Mouse (Mus musculus) activated CD4-positive, CD25-positive, alpha-beta regulatory T cell (primary cell): ENCODE results near the gene Kirrel2. TPM values are rescaled to one million over a fixed set of nuclear protein-coding genes. Genes with fewer than 3 reads are reported as not detected.

Source experiments
- polyA plus RNA-seq, 2 experiments: library from polyadenylated mRNA; unstranded; fragments of 100-300 nt; shearing (Covaris generic); gene quantifications; one replicate each; pipeline ENCODE4 v1.2.1; 2017

Kirrel2 gene
- not detected for polyA plus RNA-seq

GRCm38 (mm10) chr7:30457629-30458330 is at the start of gene Kirrel2, which contains the start of gene Nphs1:
TSS of gene Kirrel2 (minus strand) at chr7:30457690.
TSS of gene Nphs1 (plus strand) at chr7:30458315.

GRCm38 (mm10) chr7:30493401-30493931 is 36.0 kb upstream of the Kirrel2 start, which contains the start of gene Prodh2:
TSS of gene Prodh2 (plus strand) at chr7:30493622.

GRCm38 (mm10) chr7:30444971-30445751 is 12.3 kb downstream of the Kirrel2 start, which contains the start of gene Aplp1:
TSS of gene Aplp1 (minus strand) at chr7:30445535.

GRCm38 (mm10) chr7:30421175-30421889 is 36.2 kb downstream of the Kirrel2 start, which contains the start of gene Nfkbid:
TSS of gene Nfkbid (plus strand) at chr7:30421732.

DNA sequence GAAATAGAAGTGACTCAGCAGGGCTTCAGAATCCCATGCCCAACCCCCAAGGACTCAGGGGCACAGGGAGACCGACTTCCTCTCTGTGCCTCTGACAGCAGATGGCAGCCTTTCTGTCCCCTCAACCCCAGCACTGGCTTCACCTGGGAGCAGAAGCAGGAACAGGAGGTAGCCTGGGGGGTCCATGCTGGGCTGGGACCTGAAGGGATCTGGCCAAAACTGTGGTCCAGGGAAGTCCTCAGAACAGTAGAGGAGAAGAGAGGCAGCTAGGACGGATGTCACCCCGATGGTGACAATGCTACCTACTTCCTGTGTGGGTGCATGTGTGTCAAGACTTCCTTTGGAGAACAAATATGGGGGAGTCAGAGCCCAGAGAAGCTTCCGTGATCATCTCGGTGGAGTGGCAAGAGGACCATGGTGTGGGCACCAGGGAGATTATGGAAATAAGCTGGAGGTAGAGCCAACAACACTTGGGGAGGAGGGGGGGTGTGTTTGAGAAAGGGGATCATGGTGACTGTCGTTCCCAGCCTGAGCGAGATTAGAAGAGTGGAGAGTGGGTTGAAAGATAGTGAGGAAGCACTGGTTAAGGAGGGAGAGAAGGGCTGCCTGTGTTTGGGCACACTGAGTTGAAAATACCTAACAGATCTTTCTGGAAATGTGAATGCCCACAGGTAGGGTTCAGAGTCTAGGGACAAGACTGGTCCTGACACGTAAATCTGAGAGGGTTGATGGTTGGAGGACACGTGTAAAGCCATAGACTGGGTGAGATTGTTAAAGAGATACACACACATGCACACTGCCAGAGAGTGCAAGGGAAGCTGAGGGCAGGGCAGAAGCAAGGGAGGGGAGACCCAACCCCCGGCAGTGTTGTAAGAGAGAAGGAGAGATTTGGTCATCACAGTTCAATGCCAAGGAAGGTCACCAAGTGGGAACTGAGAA is 37.7 kb downstream of the Kirrel2 start, which contains the start of gene Hcst:
Hcst (minus strand) TSS at position 294 of the 939 bp plus-strand sequence.

DNA sequence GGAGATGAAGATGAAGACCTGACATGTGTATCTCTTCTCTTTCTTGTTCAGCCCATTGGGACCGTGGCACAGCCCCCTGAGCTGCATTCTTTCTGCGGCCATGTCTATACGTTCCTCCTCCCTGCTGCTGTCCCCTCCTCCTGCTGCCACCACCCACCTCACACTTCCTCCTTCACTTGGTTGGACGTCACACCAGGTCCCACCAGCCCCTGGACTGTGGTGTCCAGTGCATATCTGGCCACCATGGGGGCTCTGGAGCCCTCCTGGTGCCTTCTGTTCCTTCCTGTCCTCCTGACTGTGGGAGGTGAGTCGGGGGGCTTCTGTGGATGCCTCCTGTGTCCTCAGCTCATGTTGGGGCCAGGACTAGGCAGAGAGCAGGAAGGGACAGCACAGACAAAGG is 43.9 kb downstream of the Kirrel2 start, which contains the start of gene Tyrobp:
Tyrobp (plus strand) TSS at position 165 of the 400 bp plus-strand sequence.

Other genes starting within 250 kb of the Kirrel2 start
- gene Polr2i, start 225.7 kb downstream of the Kirrel2 start, polyA plus RNA-seq, result 10 to 100 TPM; 47.8 to 64.2 TPM
- 100 to 1,000 TPM; 109 to 132 TPM for gene Tbcb, start 225.4 kb downstream of the Kirrel2 start, polyA plus RNA-seq
- not detected for gene Ovol3, start 222.0 kb downstream of the Kirrel2 start, polyA plus RNA-seq
- gene Thap8, start 177.6 kb downstream of the Kirrel2 start, polyA plus RNA-seq, result under 1 TPM; 0.12 to 0.41 TPM
- 1 to 10 TPM; 4.8 to 6.9 TPM for gene Wdr62, start 177.3 kb downstream of the Kirrel2 start, polyA plus RNA-seq
- gene Clip3, start 166.0 kb downstream of the Kirrel2 start, polyA plus RNA-seq, result 1 to 10 TPM; 1.6 to 3.1 TPM
- gene Alkbh6, start 149.0 kb downstream of the Kirrel2 start, polyA plus RNA-seq, result 100 to 1,000 TPM in 1 of 2 experiments, 10 to 100 TPM in 1; 92.7 to 159 TPM
- 10 to 100 TPM in 1 of 2 experiments, 1 to 10 TPM in 1; 3.8 to 22.5 TPM for gene Syne4, start 142.9 kb downstream of the Kirrel2 start, polyA plus RNA-seq
- gene E130208F15Rik, start 135.9 kb downstream of the Kirrel2 start, polyA plus RNA-seq, result not detected
- 10 to 100 TPM; 32.0 to 75.5 TPM for gene Sdhaf1, start 133.8 kb downstream of the Kirrel2 start, polyA plus RNA-seq
- gene Lrfn3, start 94.9 kb downstream of the Kirrel2 start, polyA plus RNA-seq, result not detected
- gene Tyrobp, start 43.9 kb downstream of the Kirrel2 start, polyA plus RNA-seq, result 10 to 100 TPM in 1 of 2 experiments, 1 to 10 TPM in 1; 7.1 to 32.2 TPM
- 100 to 1,000 TPM; 470 to 543 TPM for gene Hcst, start 37.8 kb downstream of the Kirrel2 start, polyA plus RNA-seq
- gene Nfkbid, start 36.0 kb downstream of the Kirrel2 start, polyA plus RNA-seq, result 10 to 100 TPM; 78.6 to 95.9 TPM
- 10 to 100 TPM; 10.8 to 23.2 TPM for gene Aplp1, start 12.2 kb downstream of the Kirrel2 start, polyA plus RNA-seq
- not detected for gene Nphs1, start 625 bp upstream of the Kirrel2 start, polyA plus RNA-seq
- gene Prodh2, start 35.9 kb upstream of the Kirrel2 start, polyA plus RNA-seq, result not detected
- gene Arhgap33, start 77.4 kb upstream of the Kirrel2 start, polyA plus RNA-seq, result 1 to 10 TPM; 1.5 to 2.5 TPM
- 1 to 10 TPM; 1.9 to 4.1 TPM for gene Hspb6, start 94.5 kb upstream of the Kirrel2 start, polyA plus RNA-seq
- gene Proser3, start 94.6 kb upstream of the Kirrel2 start, polyA plus RNA-seq, result 1 to 10 TPM; 5.7 to 6.2 TPM
- gene Lin37, start 102.1 kb upstream of the Kirrel2 start, polyA plus RNA-seq, result 100 to 1,000 TPM in 1 of 2 experiments, 10 to 100 TPM in 1; 92.9 to 107 TPM
- 10 to 100 TPM; 28.3 to 67.8 TPM for gene U2af1l4, start 105.6 kb upstream of the Kirrel2 start, polyA plus RNA-seq
- 10 to 100 TPM; 53.5 to 82.4 TPM for gene Gm49396, start 105.7 kb upstream of the Kirrel2 start, polyA plus RNA-seq
- 100 to 1,000 TPM; 231 to 234 TPM for gene Psenen, start 105.9 kb upstream of the Kirrel2 start, polyA plus RNA-seq
- 100 to 1,000 TPM in 1 of 2 experiments, 10 to 100 TPM in 1; 66.2 to 268 TPM for gene Igflr1, start 107.7 kb upstream of the Kirrel2 start, polyA plus RNA-seq
- 10 to 100 TPM; 14.9 to 15.1 TPM for gene Kmt2b, start 131.0 kb upstream of the Kirrel2 start, polyA plus RNA-seq
- 10 to 100 TPM; 12.9 to 34.9 TPM for gene Zbtb32, start 141.2 kb upstream of the Kirrel2 start, polyA plus RNA-seq
- gene Upk1a, start 155.2 kb upstream of the Kirrel2 start, polyA plus RNA-seq, result 1 to 10 TPM in 1 of 2 experiments, under 1 TPM in 1; 0.32 to 1.8 TPM
- gene Cox6b1, start 168.5 kb upstream of the Kirrel2 start, polyA plus RNA-seq, result 100 to 1,000 TPM; 713 to 756 TPM
- not detected for gene Etv2, start 178.2 kb upstream of the Kirrel2 start, polyA plus RNA-seq
- 100 to 1,000 TPM; 125 to 166 TPM for gene Rbm42, start 192.6 kb upstream of the Kirrel2 start, polyA plus RNA-seq
- 10 to 100 TPM; 18.3 to 29.7 TPM for gene Haus5, start 207.3 kb upstream of the Kirrel2 start, polyA plus RNA-seq
- under 1 TPM in 1 of 2 experiments, not detected in 1; 0.50 TPM for gene Pmis2, start 213.9 kb upstream of the Kirrel2 start, polyA plus RNA-seq
- not detected for gene 2200002J24Rik, start 241.2 kb upstream of the Kirrel2 start, polyA plus RNA-seq